Mouse (Mus musculus) NIH3T3 (cell line): ENCODE results near the gene Vmn2r61.

Source experiments
- DNase-seq: peaks from one replicate; pipeline ENCODE4 v3.0.0-alpha.2; 2012; ENCODE audit warnings: low read depth

Vmn2r61 gene

GRCm38 (mm10) chr7:42259753-42260152 is at the start of gene Vmn2r61:
Gene Vmn2r61 (plus strand): TSS chr7:42260053.
- DNase-seq, result no peak
